Mouse (Mus musculus) megakaryocyte, embryonic 14.5 days (primary cell): ENCODE results near the gene Scd2.

Experiments used
- FLI1 ChIP-seq: IDR thresholded peaks from 2 replicates; pipeline ENCODE4 v1.6.1; 2012; ENCODE audit warnings: low read length, inconsistent platforms, mixed read lengths
- GATA1 ChIP-seq: IDR thresholded peaks from 3 replicates; pipeline ENCODE4 v1.6.1; 2012; ENCODE audit warnings: mixed read lengths, low read length, inconsistent platforms, borderline replicate concordance

DNA sequence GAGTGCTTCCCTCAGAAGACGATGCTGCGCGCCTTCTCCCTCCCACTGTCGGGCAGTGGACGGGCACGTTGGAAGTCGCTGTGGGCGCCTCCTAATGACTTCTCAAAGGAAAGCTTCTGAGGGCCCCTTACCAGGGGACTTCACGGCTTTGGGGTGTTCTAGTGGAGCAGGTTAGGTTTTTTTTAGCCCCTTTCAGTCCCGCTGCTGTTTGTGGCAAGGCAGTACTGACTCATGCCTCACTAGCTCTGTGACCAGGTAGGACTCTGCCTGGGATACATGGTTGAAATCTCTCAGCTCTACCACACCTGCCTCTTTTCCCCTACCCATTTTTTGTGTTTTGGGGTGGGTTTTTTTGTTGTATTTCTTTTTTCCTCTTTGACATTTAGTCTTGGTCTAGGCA is 10.9 kb downstream of the Scd2 start:
- no peak for TF ChIP-seq GATA1
- no peak for TF ChIP-seq FLI1
